Mouse (Mus musculus): ENCODE data around the gene Pkp2. TPM values are rescaled to one million over a fixed set of nuclear protein-coding genes. Genes with fewer than 3 reads are reported as not detected.

The Pkp2 gene
- polyA plus RNA-seq, 1 experiment = 49.5 TPM

DNA sequence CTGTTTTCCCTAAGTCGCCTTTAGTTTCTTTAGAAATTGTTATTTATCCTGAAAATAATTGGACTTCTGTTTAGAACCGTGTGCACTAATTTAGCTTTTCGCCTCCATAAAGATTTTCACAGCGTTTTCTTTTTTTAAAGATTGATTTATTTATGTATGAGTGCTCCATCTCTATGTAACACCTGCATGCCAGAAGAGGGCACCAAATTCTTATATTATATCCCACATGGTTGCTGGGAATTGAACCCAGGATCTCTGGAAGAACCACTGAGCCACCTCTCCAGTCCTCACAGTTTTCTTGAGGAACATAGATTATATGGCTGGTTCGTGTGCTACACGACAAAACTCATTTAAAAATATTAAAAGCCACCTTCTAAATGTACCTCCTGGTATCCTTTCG is 90.8 kb downstream of the Pkp2 start:
- H3K4me1 ChIP-seq (ENCODE audit: control insufficient read depth, insufficient read depth, insufficient read length, low read length) = 0 out of 2 replicates have a peak, but pooled peaks cover 2% of the 10 kb centered on the region
- no peak overlapping the region for H3K4me3 ChIP-seq (ENCODE audit: low read depth, low read length)
- TF ChIP-seq POLR2A (IDR thresholded peaks at IDR 0.05; ENCODE audit: low read depth, low read length) (no peak), CTCF (IDR thresholded peaks at IDR 0.05; ENCODE audit: extremely low read depth, insufficient read length, insufficient replicate concordance, low read depth, low read length) (no peak)
- H3K27ac ChIP-seq (ENCODE audit: insufficient read depth, low read depth, low read length) = no peak overlapping the region
- H3K36me3 ChIP-seq (ENCODE audit: control insufficient read depth, insufficient read depth, low read length) = peaks cover 12% of the 10 kb centered on the region
- WGBS = 16% methylated on average over 7 of the region's 7 CpGs
- H3K27me3 ChIP-seq (ENCODE audit: control insufficient read depth, insufficient read depth, low read length) = no peaks in the 10 kb centered on the region

DNA sequence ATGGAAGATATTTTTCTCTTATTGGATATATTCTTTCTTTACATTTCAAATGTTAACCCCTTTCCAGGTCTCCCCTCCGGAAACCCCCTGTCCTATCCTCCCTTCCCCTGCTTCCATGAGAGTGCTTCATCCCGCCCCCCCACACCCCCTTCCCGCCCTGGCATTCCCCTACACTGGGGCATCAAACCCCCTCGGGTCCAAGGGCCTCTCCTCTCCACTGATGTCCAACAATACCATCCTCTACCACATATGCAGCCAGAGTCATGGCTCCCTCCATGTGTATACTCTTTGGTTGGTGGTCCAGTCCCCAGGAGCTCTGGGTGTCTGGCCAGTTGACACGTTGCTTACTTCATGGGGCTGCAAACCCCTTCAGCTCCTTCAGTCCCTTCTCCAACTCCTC is 98.2 kb downstream of the Pkp2 start:
- peaks cover 40% of the 10 kb centered on the region for H3K36me3 ChIP-seq (ENCODE audit: control insufficient read depth, insufficient read depth, low read length)
- H3K4me3 ChIP-seq (ENCODE audit: low read depth, low read length) = no peak overlapping the region
- TF ChIP-seq CTCF (IDR thresholded peaks at IDR 0.05; ENCODE audit: extremely low read depth, insufficient read length, insufficient replicate concordance, low read depth, low read length) (no peak), POLR2A (IDR thresholded peaks at IDR 0.05; ENCODE audit: low read depth, low read length) (no peak)
- H3K4me1 ChIP-seq (ENCODE audit: control insufficient read depth, insufficient read depth, insufficient read length, low read length) = no peaks in the 10 kb centered on the region
- no peak overlapping the region for H3K27ac ChIP-seq (ENCODE audit: insufficient read depth, low read depth, low read length)
- 86% methylated on average over 5 of the region's 5 CpGs for WGBS
- no peaks in the 10 kb centered on the region for H3K27me3 ChIP-seq (ENCODE audit: control insufficient read depth, insufficient read depth, low read length)

Other genes with a start within 250 kb of the Pkp2 start
- gene Yars2, start 89.6 kb downstream of the Pkp2 start, polyA plus RNA-seq (2012; rRNA removed) = 16.2 and 20.6 TPM in 2 replicates
- 3.3 and 5.8 TPM in 2 replicates for gene Dnm1l, start 145.6 kb downstream of the Pkp2 start, polyA plus RNA-seq (2012; rRNA removed)

Data from small intestine, adult 2 months (tissue).